In the genomic region with DNA sequence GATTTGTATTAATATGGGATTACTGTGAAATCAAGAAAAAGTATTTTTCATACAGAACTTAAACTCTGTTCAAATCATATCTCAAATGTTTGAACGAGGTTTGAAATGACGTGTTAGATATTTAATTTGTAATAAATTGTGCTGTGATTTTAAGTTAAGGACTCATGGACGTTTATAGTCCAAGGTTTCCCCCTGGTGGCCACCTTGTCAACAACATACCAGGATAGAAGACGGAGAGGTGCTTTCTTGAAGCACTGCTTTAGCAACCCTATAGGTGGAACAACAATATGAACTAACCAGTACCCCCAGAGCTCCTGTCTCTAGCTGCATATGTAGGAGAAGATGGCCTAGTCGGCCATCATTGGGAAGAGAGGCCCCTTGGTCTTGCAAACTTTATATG, we compare ENCODE assay signal across 8 mouse cellular contexts.
DNase-seq lines count a peak whose midpoint lies in the region; ATAC-seq and TF ChIP-seq lines count a peak whose summit lies in the region.
"Not testable (repeated sequence)": the region's sequence is repeated elsewhere in the genome, so short reads cannot be mapped to it uniquely, and the experiment has no call there.

No protein-coding gene starts in this region.

- not testable (repeated sequence) for H3K9me3 ChIP-seq in hindbrain, embryonic 10.5 days; liver, embryonic 14.5 days (ENCODE audit: control insufficient read depth, low read length); neural tube, embryonic 13.5 days

- H3K4me2 ChIP-seq in liver, embryonic 14.5 days (ENCODE audit: low read depth); neural tube, embryonic 13.5 days: not testable (repeated sequence)

- peak; percentile 36 for TF ChIP-seq CTCF in liver, embryonic 14.5 days (IDR thresholded peaks at IDR 0.05; ENCODE audit: low read depth)

- H3K27me3 ChIP-seq in hindbrain, embryonic 10.5 days (ENCODE audit: insufficient read depth, poor library complexity, severe bottlenecking); liver, embryonic 14.5 days (ENCODE audit: control insufficient read depth, insufficient read depth, low read length); neural tube, embryonic 13.5 days: not testable (repeated sequence)

- H3K27ac ChIP-seq in hindbrain, embryonic 10.5 days; liver, embryonic 14.5 days; neural tube, embryonic 13.5 days (replicated peaks): not testable (repeated sequence)

- WGBS in hindbrain, embryonic 10.5 days = 16% methylated on average over 5 of the region's 5 CpGs
- 16% methylated on average over 5 of the region's 5 CpGs for WGBS in liver, embryonic 14.5 days (ENCODE audit: insufficient replicate concordance)
- WGBS in neural tube, embryonic 13.5 days = 13% methylated on average over 5 of the region's 5 CpGs

- not testable (repeated sequence) for H3K9ac ChIP-seq in liver, embryonic 14.5 days (replicated peaks); neural tube, embryonic 13.5 days

- DNase-seq in adipocyte (ENCODE audit: low spot score) = peak; percentile 90
- peak; percentile 57 to 78 for DNase-seq in cerebellum, postnatal 25 days
- peak; percentile 10 to 61 for DNase-seq in frontal cortex, postnatal 10 days (ENCODE audit: low spot score in 2 of 2)
- peak; percentile 64 for DNase-seq in hindbrain, embryonic 10.5 days (ENCODE audit: low spot score)
- peak; percentile 41 to 84 for DNase-seq in layer of hippocampus, adult 18-20 months (ENCODE audit: low spot score in 2 of 2)
- DNase-seq in liver, embryonic 14.5 days (ENCODE audit: low read depth in 3 of 3, low spot score in 3 of 3) = peak in 1 of 3 experiments; percentile 1
- DNase-seq in thymus, postnatal 4 days = peak; percentile 34

- not testable (repeated sequence) for H3K4me3 ChIP-seq in hindbrain, embryonic 10.5 days; liver, embryonic 14.5 days (ENCODE audit: insufficient read depth in 1 of 2, low read depth in 2 of 2, low read length in 2 of 2); neural tube, embryonic 13.5 days

- not testable (repeated sequence) for H3K36me3 ChIP-seq in hindbrain, embryonic 10.5 days; liver, embryonic 14.5 days (replicated peaks; ENCODE audit: control insufficient read depth, insufficient read depth, low read depth); neural tube, embryonic 13.5 days

- H3K4me1 ChIP-seq in hindbrain, embryonic 10.5 days (replicated peaks); liver, embryonic 14.5 days (replicated peaks; ENCODE audit: control insufficient read depth in 2 of 2, insufficient read depth in 2 of 2, low read length in 1 of 2); neural tube, embryonic 13.5 days (replicated peaks): not testable (repeated sequence)

- TF ChIP-seq EP300 in liver, embryonic 14.5 days (IDR thresholded peaks at IDR 0.05; ENCODE audit: low read depth) = not testable (repeated sequence)

- not testable (repeated sequence) for ATAC-seq in liver, embryonic 14.5 days (ENCODE audit: insufficient read depth)
- ATAC-seq in neural tube, embryonic 13.5 days (ENCODE audit: low read depth) = peak; percentile 71; the same call in 1 of the 2 replicates
